Mouse (Mus musculus): ENCODE measurements around the gene Pdzk1ip1. TPM values are rescaled to one million over a fixed set of nuclear protein-coding genes. Genes with fewer than 3 reads are reported as not detected.

Gene Pdzk1ip1
- polyA plus RNA-seq, 1 experiment, result 15.2 TPM

- Histone ChIP-seq H3K4me3 (ENCODE audit: control insufficient read depth, insufficient read depth, low read length) (no peak overlapping the region), H3K36me3 (ENCODE audit: control insufficient read depth, insufficient read depth, low read length) (no peaks in the 10 kb centered on the region), H3K27ac (ENCODE audit: control insufficient read depth, insufficient read depth, low read length) (no peak overlapping the region), H3K4me1 (replicated peaks; ENCODE audit: control insufficient read depth, insufficient read depth, low read length) (peaks cover 14% of the 10 kb centered on the region), H3K27me3 (ENCODE audit: control insufficient read depth, insufficient read depth, low read length) (no peaks in the 10 kb centered on the region)
- 38% methylated on average over 1 of the region's 1 CpGs for WGBS
- TF ChIP-seq CTCF (IDR thresholded peaks at IDR 0.05; ENCODE audit: borderline replicate concordance, control insufficient read depth, extremely low read depth, insufficient read depth, low read length, poor library complexity) (no peak), POLR2A (IDR thresholded peaks at IDR 0.05; ENCODE audit: control insufficient read depth, extremely low read depth, insufficient read depth, low read length, poor library complexity) (no peak)
- DNase-seq, result no peak
These were observed 16.8 kb upstream of the Pdzk1ip1 start for GRCm38 (mm10) chr4:115071668-115072067.

DNA sequence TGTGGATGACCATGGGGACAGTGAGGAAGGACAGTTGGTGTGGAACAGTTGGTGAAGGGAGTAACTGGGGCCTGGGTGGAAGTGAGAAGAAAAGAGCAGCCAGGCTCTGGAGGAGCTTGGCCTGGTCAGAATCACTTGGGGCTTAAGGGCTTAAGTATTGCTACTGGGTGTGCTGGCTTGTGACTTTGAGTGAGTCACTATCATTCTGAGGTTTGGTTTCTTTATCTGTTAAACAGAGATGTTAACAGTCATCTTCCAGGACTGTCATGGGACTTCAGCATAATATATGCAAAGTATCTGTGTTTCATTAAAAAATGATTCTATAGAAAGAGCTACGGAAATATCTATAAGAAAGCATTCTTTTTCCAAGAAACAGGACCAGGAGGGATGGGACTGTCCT lies 13.7 kb upstream of the Pdzk1ip1 start:
- H3K4me3 ChIP-seq (ENCODE audit: control insufficient read depth, insufficient read depth, low read length), result no peak overlapping the region
- peaks cover 14% of the 10 kb centered on the region for H3K4me1 ChIP-seq (replicated peaks; ENCODE audit: control insufficient read depth, insufficient read depth, low read length)
- H3K27ac ChIP-seq (ENCODE audit: control insufficient read depth, insufficient read depth, low read length), result no peak overlapping the region
- H3K27me3 ChIP-seq (ENCODE audit: control insufficient read depth, insufficient read depth, low read length), result no peaks in the 10 kb centered on the region
- H3K36me3 ChIP-seq (ENCODE audit: control insufficient read depth, insufficient read depth, low read length), result no peaks in the 10 kb centered on the region
- WGBS, result 97% methylated on average over 1 of the region's 1 CpGs
- no peak for TF ChIP-seq CTCF (IDR thresholded peaks at IDR 0.05; ENCODE audit: borderline replicate concordance, control insufficient read depth, extremely low read depth, insufficient read depth, low read length, poor library complexity)
- no peak for TF ChIP-seq POLR2A (IDR thresholded peaks at IDR 0.05; ENCODE audit: control insufficient read depth, extremely low read depth, insufficient read depth, low read length, poor library complexity)
- no peak for DNase-seq

GRCm38 (mm10) chr4:115075204-115075915 lies 13.1 kb upstream of the Pdzk1ip1 start:
- Histone ChIP-seq H3K27ac (ENCODE audit: control insufficient read depth, insufficient read depth, low read length) (peak overlapping the region; percentile 12), H3K27me3 (ENCODE audit: control insufficient read depth, insufficient read depth, low read length) (no peaks in the 10 kb centered on the region), H3K4me3 (ENCODE audit: control insufficient read depth, insufficient read depth, low read length) (no peak overlapping the region), H3K36me3 (ENCODE audit: control insufficient read depth, insufficient read depth, low read length) (no peaks in the 10 kb centered on the region), H3K4me1 (replicated peaks; ENCODE audit: control insufficient read depth, insufficient read depth, low read length) (peaks cover 14% of the 10 kb centered on the region)
- DNase-seq, result peak; percentile 44
- no peak for TF ChIP-seq POLR2A (IDR thresholded peaks at IDR 0.05; ENCODE audit: control insufficient read depth, extremely low read depth, insufficient read depth, low read length, poor library complexity)
- no peak for TF ChIP-seq CTCF (IDR thresholded peaks at IDR 0.05; ENCODE audit: borderline replicate concordance, control insufficient read depth, extremely low read depth, insufficient read depth, low read length, poor library complexity)
- 27% methylated on average over 3 of the region's 3 CpGs for WGBS

- no peak for DNase-seq
- no peak for TF ChIP-seq CTCF (IDR thresholded peaks at IDR 0.05; ENCODE audit: borderline replicate concordance, control insufficient read depth, extremely low read depth, insufficient read depth, low read length, poor library complexity)
- TF ChIP-seq POLR2A (IDR thresholded peaks at IDR 0.05; ENCODE audit: control insufficient read depth, extremely low read depth, insufficient read depth, low read length, poor library complexity), result no peak
- H3K4me3 ChIP-seq (ENCODE audit: control insufficient read depth, insufficient read depth, low read length), result no peak overlapping the region
- WGBS, result 93% methylated on average over 10 of the region's 10 CpGs
- peaks cover 14% of the 10 kb centered on the region for H3K4me1 ChIP-seq (replicated peaks; ENCODE audit: control insufficient read depth, insufficient read depth, low read length)
- H3K27me3 ChIP-seq (ENCODE audit: control insufficient read depth, insufficient read depth, low read length), result no peaks in the 10 kb centered on the region
- H3K36me3 ChIP-seq (ENCODE audit: control insufficient read depth, insufficient read depth, low read length), result no peaks in the 10 kb centered on the region
- H3K27ac ChIP-seq (ENCODE audit: control insufficient read depth, insufficient read depth, low read length), result no peak overlapping the region
These were observed 9.4 kb upstream of the Pdzk1ip1 start for GRCm38 (mm10) chr4:115078892-115079820.

DNA sequence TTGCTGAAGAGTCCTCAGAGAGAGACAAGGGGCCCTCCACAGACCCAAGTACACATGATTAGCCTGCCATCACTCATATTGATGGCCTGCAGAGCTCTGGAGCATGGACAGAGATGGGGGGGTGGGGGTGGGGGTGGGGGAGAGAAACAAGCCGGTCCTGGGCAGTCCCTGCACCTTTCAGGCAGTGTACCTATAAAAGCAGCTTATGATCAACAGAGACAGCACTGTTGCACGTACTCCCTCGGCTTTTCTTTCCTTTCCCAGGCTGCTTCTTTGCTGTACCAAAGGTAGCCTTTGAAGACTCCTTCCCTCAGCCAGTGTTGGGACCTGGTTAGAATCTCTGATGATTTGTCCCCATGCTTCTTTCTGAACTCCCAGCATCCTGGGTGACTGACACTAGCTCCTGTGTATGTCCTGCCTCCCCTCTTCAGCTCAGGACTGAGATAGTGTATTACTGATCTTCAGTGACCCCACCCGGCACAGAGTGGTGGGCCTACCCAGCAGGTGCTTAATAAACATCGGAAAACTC lies 8.6 kb upstream of the Pdzk1ip1 start:
- WGBS, result 90% methylated on average over 5 of the region's 5 CpGs
- TF ChIP-seq CTCF (IDR thresholded peaks at IDR 0.05; ENCODE audit: borderline replicate concordance, control insufficient read depth, extremely low read depth, insufficient read depth, low read length, poor library complexity), result no peak
- Histone ChIP-seq H3K36me3 (ENCODE audit: control insufficient read depth, insufficient read depth, low read length) (no peaks in the 10 kb centered on the region), H3K4me3 (ENCODE audit: control insufficient read depth, insufficient read depth, low read length) (no peak overlapping the region), H3K27ac (ENCODE audit: control insufficient read depth, insufficient read depth, low read length) (no peak overlapping the region), H3K4me1 (replicated peaks; ENCODE audit: control insufficient read depth, insufficient read depth, low read length) (peaks cover 11% of the 10 kb centered on the region), H3K27me3 (ENCODE audit: control insufficient read depth, insufficient read depth, low read length) (no peaks in the 10 kb centered on the region)
- DNase-seq, result no peak

GRCm38 (mm10) chr4:115083031-115083430 lies 5.5 kb upstream of the Pdzk1ip1 start:
- Histone ChIP-seq H3K27me3 (ENCODE audit: control insufficient read depth, insufficient read depth, low read length) (no peaks in the 10 kb centered on the region), H3K4me1 (replicated peaks; ENCODE audit: control insufficient read depth, insufficient read depth, low read length) (no peaks in the 10 kb centered on the region), H3K27ac (ENCODE audit: control insufficient read depth, insufficient read depth, low read length) (no peak overlapping the region), H3K4me3 (ENCODE audit: control insufficient read depth, insufficient read depth, low read length) (no peak overlapping the region), H3K36me3 (ENCODE audit: control insufficient read depth, insufficient read depth, low read length) (no peaks in the 10 kb centered on the region)
- 96% methylated on average over 3 of the region's 3 CpGs for WGBS
- TF ChIP-seq CTCF (IDR thresholded peaks at IDR 0.05; ENCODE audit: borderline replicate concordance, control insufficient read depth, extremely low read depth, insufficient read depth, low read length, poor library complexity) (no peak), POLR2A (IDR thresholded peaks at IDR 0.05; ENCODE audit: control insufficient read depth, extremely low read depth, insufficient read depth, low read length, poor library complexity) (no peak)
- no peak for DNase-seq
